Mouse (Mus musculus) R1 (cell line): ENCODE data around the gene Bmpr1a.

Source experiments
- DNase-seq: peaks from one replicate; pipeline ENCODE4 v3.0.0-alpha.2; 2018; ENCODE audit warnings: low read depth, low spot score

The Bmpr1a gene

GRCm38 (mm10) chr14:34393295-34393694 is 109.8 kb downstream of the Bmpr1a start:
- no peak for DNase-seq

- DNase-seq = no peak
These were observed 120.0 kb downstream of the Bmpr1a start for GRCm38 (mm10) chr14:34382921-34383704.

- DNase-seq = peak; percentile 96
These were observed 124.4 kb downstream of the Bmpr1a start for GRCm38 (mm10) chr14:34378560-34379331.

GRCm38 (mm10) chr14:34377121-34377520 is 126.0 kb downstream of the Bmpr1a start:
- no peak for DNase-seq

GRCm38 (mm10) chr14:34375941-34376340 is 127.2 kb downstream of the Bmpr1a start:
- no peak for DNase-seq

- DNase-seq = no peak
These were observed 127.7 kb downstream of the Bmpr1a start, which contains the start of gene Mmrn2 for GRCm38 (mm10) chr14:34375415-34375904. TSS of gene Mmrn2 (plus strand) at chr14:34375465.

- DNase-seq = no peak
These were observed 128.6 kb downstream of the Bmpr1a start, which contains the start of gene Sncg for GRCm38 (mm10) chr14:34374577-34374976. TSS of gene Sncg (minus strand) at chr14:34374789.

GRCm38 (mm10) chr14:34373581-34373980 is 129.6 kb downstream of the Bmpr1a start:
- no peak for DNase-seq

- DNase-seq = peak; percentile 85
These were observed 130.5 kb downstream of the Bmpr1a start for GRCm38 (mm10) chr14:34372646-34373045.

- DNase-seq = peak; percentile 72
These were observed 131.4 kb downstream of the Bmpr1a start for GRCm38 (mm10) chr14:34371763-34372162.

GRCm38 (mm10) chr14:34370921-34371320 is 132.2 kb downstream of the Bmpr1a start:
- DNase-seq = no peak

- no peak for DNase-seq
These were observed 132.9 kb downstream of the Bmpr1a start for GRCm38 (mm10) chr14:34370203-34370602.

GRCm38 (mm10) chr14:34365147-34365507 is 138.0 kb downstream of the Bmpr1a start:
- DNase-seq = peak; percentile 75

GRCm38 (mm10) chr14:34364254-34365146 is 138.6 kb downstream of the Bmpr1a start:
- DNase-seq = peak; percentile 78

- DNase-seq = peak; percentile 94
These were observed 139.5 kb downstream of the Bmpr1a start for GRCm38 (mm10) chr14:34363490-34364253.

- peak; percentile 91 for DNase-seq
These were observed 140.3 kb downstream of the Bmpr1a start for GRCm38 (mm10) chr14:34362726-34363445.

- DNase-seq = peak; percentile 73
These were observed 141.0 kb downstream of the Bmpr1a start for GRCm38 (mm10) chr14:34362135-34362534.
